Mouse (Mus musculus): ENCODE measurements around the gene Prdx5. TPM values are rescaled to one million over a fixed set of nuclear protein-coding genes. Genes with fewer than 3 reads are reported as not detected.

The Prdx5 gene
- polyA plus RNA-seq (2014; fragmentation: Illumina TruSeq; extraction: RNeasy Lipid Tissue Mini Kit (QIAGEN cat#74804); ENCODE audit: low read depth, low replicate concordance) = 299 TPM

GRCm38 (mm10) chr19:6909507-6910289 is at the start of gene Prdx5, which contains the start of gene Trmt112:
Prdx5 (minus strand) TSS chr19:6910106.
Trmt112 (plus strand) TSS chr19:6909698.

DNA sequence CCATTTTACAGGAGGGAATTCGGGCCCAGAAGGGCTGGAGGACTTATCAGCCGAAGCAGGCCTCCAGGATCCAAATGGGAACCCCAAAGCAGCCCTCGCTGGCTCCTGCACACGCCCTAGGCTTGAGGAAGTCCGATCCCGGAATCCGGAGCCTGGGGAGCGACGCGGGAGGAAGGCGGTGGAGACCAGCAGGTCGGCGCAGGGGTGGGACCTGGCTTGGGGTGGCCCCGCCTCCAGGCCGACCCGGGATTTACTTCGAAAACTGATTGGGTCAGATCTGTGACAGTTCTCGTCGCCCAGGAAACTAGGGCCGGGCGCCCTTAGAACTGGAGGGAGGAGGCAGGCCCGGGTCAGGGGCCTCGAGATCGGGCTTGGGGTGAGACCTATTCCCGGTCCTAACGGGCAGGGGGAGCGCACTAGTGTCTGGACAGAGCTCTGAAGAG is 32.4 kb upstream of the Prdx5 start, which contains the start of gene Gpr137:
Gene Gpr137 (minus strand): TSS at position 232 of the 443 bp plus-strand sequence.

GRCm38 (mm10) chr19:6941372-6942248 is 31.7 kb upstream of the Prdx5 start, which contains the start of gene Bad:
Bad (plus strand) TSS chr19:6941861.

DNA sequence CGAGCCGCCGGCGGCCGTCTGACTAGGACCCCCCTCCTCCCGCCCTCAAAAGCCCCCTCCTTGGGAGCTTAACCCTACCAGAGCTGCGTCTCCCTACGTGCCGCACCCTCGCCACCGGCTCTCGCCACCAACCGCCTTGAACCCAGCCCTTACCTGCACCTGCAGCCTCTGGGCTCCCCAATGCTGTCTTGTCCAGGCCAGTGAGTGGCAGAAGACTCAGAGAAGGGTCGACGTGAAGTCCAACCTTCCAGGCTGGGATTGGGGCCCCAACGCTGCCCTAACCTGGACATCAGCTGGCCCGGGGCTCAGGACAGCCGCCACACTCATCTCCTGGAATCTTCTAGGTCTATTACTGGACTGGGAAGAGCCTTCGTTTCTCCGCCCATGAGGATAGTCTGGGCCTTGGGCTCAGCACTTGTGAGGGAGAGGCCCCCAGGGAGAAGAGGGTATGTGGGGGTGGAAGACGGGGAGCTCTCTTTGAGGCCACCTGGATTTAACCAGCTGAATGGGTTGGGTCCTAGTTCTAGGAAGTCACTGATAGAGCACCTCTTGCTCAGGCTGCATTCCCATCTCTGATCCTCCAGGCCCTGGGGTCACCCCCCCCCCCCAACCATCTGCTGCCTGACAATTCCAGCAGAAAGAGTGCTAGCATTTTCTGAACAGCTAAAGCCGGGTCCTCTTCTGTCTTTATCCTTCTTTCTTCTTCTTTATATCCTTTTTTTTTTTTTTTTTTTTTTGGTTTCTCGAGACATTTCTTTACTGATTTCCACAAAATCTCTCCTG is 24.5 kb upstream of the Prdx5 start, which contains the start of gene Kcnk4:
Gene Kcnk4 (minus strand): TSS at position 321 of the 783 bp plus-strand sequence.

GRCm38 (mm10) chr19:6925307-6925573 is 15.3 kb upstream of the Prdx5 start, which contains the start of gene Catsperz:
Catsperz (minus strand) TSS chr19:6925380.

DNA sequence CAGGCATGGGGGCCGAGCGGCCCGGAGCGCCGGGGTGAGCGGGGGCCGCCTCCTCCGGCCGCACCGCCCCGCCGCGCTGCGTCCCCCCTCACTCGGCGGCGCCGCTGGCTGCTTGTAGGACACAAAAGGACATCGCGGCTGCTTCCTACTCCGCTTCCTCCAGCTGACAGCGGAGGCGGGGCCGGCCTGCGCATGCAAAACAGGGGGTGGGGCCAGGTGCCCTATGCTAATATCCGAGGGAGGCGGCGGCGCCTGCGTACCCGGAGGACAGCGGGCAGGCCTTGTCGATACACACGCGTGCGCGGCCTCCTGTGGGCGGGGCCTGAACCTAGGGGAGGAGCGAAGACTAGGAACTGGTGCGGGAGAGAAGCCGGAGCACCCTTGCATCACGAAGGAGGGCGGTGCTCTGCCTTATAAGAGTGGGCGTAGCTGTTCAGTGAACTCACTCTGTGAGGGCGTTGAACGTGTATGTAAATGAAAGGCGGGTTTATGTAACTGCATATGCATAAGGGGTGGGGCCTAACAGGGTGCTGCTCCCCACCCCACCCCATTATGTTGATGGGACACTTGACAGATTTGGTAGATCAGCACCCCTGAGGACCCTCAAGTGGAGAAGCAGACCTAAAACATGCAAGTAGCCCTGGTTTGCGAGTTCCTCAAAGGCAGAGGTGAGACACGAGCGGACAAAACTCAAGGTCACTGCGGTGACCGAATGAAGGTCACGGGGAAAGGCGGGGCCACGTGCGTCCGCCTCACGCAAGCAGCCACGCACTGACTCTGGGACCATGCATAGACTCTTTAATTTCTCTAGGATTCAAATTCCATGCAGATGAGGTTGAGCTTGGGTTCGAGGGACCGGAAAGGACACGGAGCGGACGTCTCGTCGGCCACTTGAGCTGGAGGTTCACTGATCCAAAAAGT is 12.0 kb upstream of the Prdx5 start, which contains the start of gene Esrra:
Gene Esrra (minus strand): TSS at position 167 of the 921 bp plus-strand sequence.

DNA sequence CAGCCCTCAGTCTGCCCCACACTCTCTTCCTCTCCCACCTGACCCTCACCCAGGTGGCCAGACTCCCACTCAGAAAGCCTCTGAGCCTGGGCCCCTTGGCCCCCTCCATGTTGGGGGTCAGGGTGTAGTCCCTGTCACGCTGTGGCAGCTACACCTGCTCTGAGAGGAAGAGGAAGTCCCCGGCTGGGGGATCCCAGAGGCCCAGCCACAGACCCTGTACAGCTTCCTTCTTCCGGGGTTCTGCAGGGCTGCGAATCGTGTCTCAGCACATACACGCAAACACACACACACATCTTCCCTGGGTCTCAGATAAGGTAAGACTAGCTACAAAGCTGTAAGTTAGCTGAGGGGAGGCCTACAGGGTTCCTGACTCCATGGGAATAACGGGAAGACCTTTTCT is 51.9 kb downstream of the Prdx5 start, which contains the start of gene Ccdc88b:
Gene Ccdc88b (minus strand): TSS at position 181 of the 400 bp plus-strand sequence.

Other genes starting within 250 kb of the Prdx5 start
- gene Rps6ka4, start 69.5 kb downstream of the Prdx5 start, polyA plus RNA-seq (2014; fragmentation: Illumina TruSeq; extraction: RNeasy Lipid Tissue Mini Kit (QIAGEN cat#74804); ENCODE audit: low read depth, low replicate concordance) = 20.0 TPM
- gene Ccdc88b, start 51.9 kb downstream of the Prdx5 start, polyA plus RNA-seq (2014; fragmentation: Illumina TruSeq; extraction: RNeasy Lipid Tissue Mini Kit (QIAGEN cat#74804); ENCODE audit: low read depth, low replicate concordance) = 2.5 TPM
- gene Trmt112, start 408 bp downstream of the Prdx5 start, polyA plus RNA-seq (2014; fragmentation: Illumina TruSeq; extraction: RNeasy Lipid Tissue Mini Kit (QIAGEN cat#74804); ENCODE audit: low read depth, low replicate concordance) = 56.4 TPM
- gene Esrra, start 11.7 kb upstream of the Prdx5 start, polyA plus RNA-seq (2014; fragmentation: Illumina TruSeq; extraction: RNeasy Lipid Tissue Mini Kit (QIAGEN cat#74804); ENCODE audit: low read depth, low replicate concordance) = 28.7 TPM
- 10.1 TPM for gene Catsperz, start 15.3 kb upstream of the Prdx5 start, polyA plus RNA-seq (2014; fragmentation: Illumina TruSeq; extraction: RNeasy Lipid Tissue Mini Kit (QIAGEN cat#74804); ENCODE audit: low read depth, low replicate concordance)
- gene Kcnk4, start 24.4 kb upstream of the Prdx5 start, polyA plus RNA-seq (2014; fragmentation: Illumina TruSeq; extraction: RNeasy Lipid Tissue Mini Kit (QIAGEN cat#74804); ENCODE audit: low read depth, low replicate concordance) = 0.31 TPM
- gene Bad, start 31.8 kb upstream of the Prdx5 start, polyA plus RNA-seq (2014; fragmentation: Illumina TruSeq; extraction: RNeasy Lipid Tissue Mini Kit (QIAGEN cat#74804); ENCODE audit: low read depth, low replicate concordance) = 54.0 TPM
- 57.9 TPM for gene Gpr137, start 32.4 kb upstream of the Prdx5 start, polyA plus RNA-seq (2014; fragmentation: Illumina TruSeq; extraction: RNeasy Lipid Tissue Mini Kit (QIAGEN cat#74804); ENCODE audit: low read depth, low replicate concordance)
- gene Ppp1r14b, start 64.9 kb upstream of the Prdx5 start, polyA plus RNA-seq (2014; fragmentation: Illumina TruSeq; extraction: RNeasy Lipid Tissue Mini Kit (QIAGEN cat#74804); ENCODE audit: low read depth, low replicate concordance) = 81.3 TPM
- 38.0 TPM for gene Plcb3, start 66.4 kb upstream of the Prdx5 start, polyA plus RNA-seq (2014; fragmentation: Illumina TruSeq; extraction: RNeasy Lipid Tissue Mini Kit (QIAGEN cat#74804); ENCODE audit: low read depth, low replicate concordance)
- gene Fkbp2, start 70.4 kb upstream of the Prdx5 start, polyA plus RNA-seq (2014; fragmentation: Illumina TruSeq; extraction: RNeasy Lipid Tissue Mini Kit (QIAGEN cat#74804); ENCODE audit: low read depth, low replicate concordance) = 204 TPM
- 60.0 TPM for gene Vegfb, start 77.5 kb upstream of the Prdx5 start, polyA plus RNA-seq (2014; fragmentation: Illumina TruSeq; extraction: RNeasy Lipid Tissue Mini Kit (QIAGEN cat#74804); ENCODE audit: low read depth, low replicate concordance)
- gene Dnajc4, start 82.5 kb upstream of the Prdx5 start, polyA plus RNA-seq (2014; fragmentation: Illumina TruSeq; extraction: RNeasy Lipid Tissue Mini Kit (QIAGEN cat#74804); ENCODE audit: low read depth, low replicate concordance) = 40.7 TPM
- gene Nudt22, start 86.0 kb upstream of the Prdx5 start, polyA plus RNA-seq (2014; fragmentation: Illumina TruSeq; extraction: RNeasy Lipid Tissue Mini Kit (QIAGEN cat#74804); ENCODE audit: low read depth, low replicate concordance) = 23.3 TPM
- 11.9 TPM for gene Trpt1, start 86.0 kb upstream of the Prdx5 start, polyA plus RNA-seq (2014; fragmentation: Illumina TruSeq; extraction: RNeasy Lipid Tissue Mini Kit (QIAGEN cat#74804); ENCODE audit: low read depth, low replicate concordance)
- 10.2 TPM for gene Fermt3, start 109.4 kb upstream of the Prdx5 start, polyA plus RNA-seq (2014; fragmentation: Illumina TruSeq; extraction: RNeasy Lipid Tissue Mini Kit (QIAGEN cat#74804); ENCODE audit: low read depth, low replicate concordance)
- gene Stip1, start 129.9 kb upstream of the Prdx5 start, polyA plus RNA-seq (2014; fragmentation: Illumina TruSeq; extraction: RNeasy Lipid Tissue Mini Kit (QIAGEN cat#74804); ENCODE audit: low read depth, low replicate concordance) = 65.5 TPM
- 26.8 TPM for gene Macrod1, start 146.7 kb upstream of the Prdx5 start, polyA plus RNA-seq (2014; fragmentation: Illumina TruSeq; extraction: RNeasy Lipid Tissue Mini Kit (QIAGEN cat#74804); ENCODE audit: low read depth, low replicate concordance)
- 0.72 TPM for gene Flrt1, start 195.6 kb upstream of the Prdx5 start, polyA plus RNA-seq (2014; fragmentation: Illumina TruSeq; extraction: RNeasy Lipid Tissue Mini Kit (QIAGEN cat#74804); ENCODE audit: low read depth, low replicate concordance)